Mouse (Mus musculus): Measurements from ENCODE around the gene Tubb1.

DNA sequence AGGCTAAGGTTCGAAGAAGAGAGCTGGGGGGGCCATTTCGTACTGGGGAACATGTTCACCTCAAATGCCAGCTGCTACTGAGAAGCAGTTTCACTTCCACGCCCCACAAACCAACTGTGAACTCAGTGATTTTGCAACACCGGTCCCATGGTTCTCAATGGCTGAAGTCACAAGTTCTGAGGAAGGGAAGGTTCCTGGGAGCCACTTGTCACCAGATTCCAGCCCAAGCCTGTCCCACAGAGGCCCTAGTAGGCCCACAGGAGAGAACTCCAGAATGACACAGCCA lies 12.9 kb upstream of the Tubb1 start:
- TF ChIP-seq CTCF (IDR thresholded peaks at IDR 0.05; ENCODE audit: extremely low read depth, insufficient read length, insufficient replicate concordance, low read depth, low read length) (no peak), POLR2A (IDR thresholded peaks at IDR 0.05; ENCODE audit: low read depth, low read length) (no peak; the same call in 1 of the 2 replicates)

Data from small intestine, adult 2 months (tissue).